Mouse (Mus musculus): ENCODE results near the gene C2cd2l. TPM values are rescaled to one million over a fixed set of nuclear protein-coding genes. Genes with fewer than 3 reads are reported as not detected.

C2cd2l gene
- polyA plus RNA-seq, 1 experiment from 2014 or later = 11.6 TPM

- DNase-seq (ENCODE audit: low spot score) = no peak
- no peak for TF ChIP-seq CTCF (IDR thresholded peaks at IDR 0.05; ENCODE audit: low read depth)
- no peak for ATAC-seq (replicated peaks; ENCODE audit: low FRiP score, low read depth)
- no peak overlapping the region for H3K27ac ChIP-seq
- no peaks in the 10 kb centered on the region for H3K9me3 ChIP-seq (replicated peaks; ENCODE audit: low read length)
- no peaks in the 10 kb centered on the region for H3K27me3 ChIP-seq (ENCODE audit: insufficient read depth, low read length)
- H3K36me3 ChIP-seq (ENCODE audit: insufficient read depth, low read length) = peaks cover 37% of the 10 kb centered on the region
- no peak overlapping the region for H3K4me3 ChIP-seq (replicated peaks; ENCODE audit: low read depth, low read length)
- peaks cover 11% of the 10 kb centered on the region for H3K4me1 ChIP-seq (replicated peaks; ENCODE audit: insufficient read depth, low read length)
- 83% methylated on average over 19 of the region's 19 CpGs for WGBS
- no peak overlapping the region for H3K4me2 ChIP-seq (ENCODE audit: low read length)
- no peak overlapping the region for H3K9ac ChIP-seq (ENCODE audit: low read depth, low read length)
Observed at GRCm38 (mm10) chr9:44313476-44314256, 6.4 kb downstream of the C2cd2l start.

- H3K27me3 ChIP-seq (ENCODE audit: insufficient read depth, low read length) = no peaks in the 10 kb centered on the region
- DNase-seq (ENCODE audit: low spot score) (peak; percentile 85), ATAC-seq (replicated peaks; ENCODE audit: low FRiP score, low read depth) (peak; percentile 58; the same call in 1 of the 2 replicates)
- 0 out of 2 replicates have a peak, but pooled peaks cover 3% of the 10 kb centered on the region for H3K4me1 ChIP-seq (replicated peaks; ENCODE audit: insufficient read depth, low read length)
- 21% methylated on average over 27 of the region's 27 CpGs for WGBS
- H3K27ac ChIP-seq = peak overlapping the region; percentile 75
- peak overlapping the region; percentile 35 for H3K4me2 ChIP-seq (ENCODE audit: low read length)
- H3K9me3 ChIP-seq (replicated peaks; ENCODE audit: low read length) = no peaks in the 10 kb centered on the region
- 0 out of 2 replicates have a peak overlapping the region, but pooled peaks have one; percentile 35 for H3K9ac ChIP-seq (ENCODE audit: low read depth, low read length)
- peaks cover 35% of the 10 kb centered on the region for H3K36me3 ChIP-seq (ENCODE audit: insufficient read depth, low read length)
- H3K4me3 ChIP-seq (replicated peaks; ENCODE audit: low read depth, low read length) = no peak overlapping the region
- 0 out of 2 replicates have a peak, but pooled peaks have one; percentile 13 for TF ChIP-seq CTCF (IDR thresholded peaks at IDR 0.05; ENCODE audit: low read depth)
Observed at GRCm38 (mm10) chr9:44311136-44312134, 8.7 kb downstream of the C2cd2l start.

- Histone ChIP-seq H3K4me1 (replicated peaks; ENCODE audit: insufficient read depth, low read length) (0 out of 2 replicates have a peak, but pooled peaks cover 3% of the 10 kb centered on the region), H3K9me3 (replicated peaks; ENCODE audit: low read length) (no peaks in the 10 kb centered on the region), H3K36me3 (ENCODE audit: insufficient read depth, low read length) (peaks cover 28% of the 10 kb centered on the region), H3K27me3 (ENCODE audit: insufficient read depth, low read length) (no peaks in the 10 kb centered on the region), H3K4me2 (ENCODE audit: low read length) (peak overlapping the region; percentile 35), H3K9ac (ENCODE audit: low read depth, low read length) (no peak overlapping the region), H3K27ac (peak overlapping the region; percentile 75), H3K4me3 (replicated peaks; ENCODE audit: low read depth, low read length) (no peak overlapping the region)
- WGBS = 44% methylated on average over 10 of the region's 10 CpGs
- ATAC-seq (replicated peaks; ENCODE audit: low FRiP score, low read depth) = no peak
- DNase-seq (ENCODE audit: low spot score) = no peak
- no peak for TF ChIP-seq CTCF (IDR thresholded peaks at IDR 0.05; ENCODE audit: low read depth)
Observed at GRCm38 (mm10) chr9:44310750-44311135, 9.3 kb downstream of the C2cd2l start.

GRCm38 (mm10) chr9:44309756-44310155, 10.3 kb downstream of the C2cd2l start:
- no peak overlapping the region for H3K4me2 ChIP-seq (ENCODE audit: low read length)
- no peak overlapping the region for H3K9ac ChIP-seq (ENCODE audit: low read depth, low read length)
- no peak overlapping the region for H3K4me3 ChIP-seq (replicated peaks; ENCODE audit: low read depth, low read length)
- H3K9me3 ChIP-seq (replicated peaks; ENCODE audit: low read length) = no peaks in the 10 kb centered on the region
- H3K27me3 ChIP-seq (ENCODE audit: insufficient read depth, low read length) = no peaks in the 10 kb centered on the region
- WGBS = 55% methylated on average over 3 of the region's 3 CpGs
- H3K36me3 ChIP-seq (ENCODE audit: insufficient read depth, low read length) = peaks cover 22% of the 10 kb centered on the region
- DNase-seq (ENCODE audit: low spot score) = no peak
- ATAC-seq (replicated peaks; ENCODE audit: low FRiP score, low read depth) = no peak
- H3K4me1 ChIP-seq (replicated peaks; ENCODE audit: insufficient read depth, low read length) = 0 out of 2 replicates have a peak, but pooled peaks cover 5% of the 10 kb centered on the region
- H3K27ac ChIP-seq = no peak overlapping the region
- no peak for TF ChIP-seq CTCF (IDR thresholded peaks at IDR 0.05; ENCODE audit: low read depth)

GRCm38 (mm10) chr9:44307248-44307647, 12.8 kb downstream of the C2cd2l start:
- H3K4me2 ChIP-seq (ENCODE audit: low read length) = no peak overlapping the region
- TF ChIP-seq CTCF (IDR thresholded peaks at IDR 0.05; ENCODE audit: low read depth) = no peak
- no peak overlapping the region for H3K27ac ChIP-seq
- no peak overlapping the region for H3K4me3 ChIP-seq (replicated peaks; ENCODE audit: low read depth, low read length)
- H3K9ac ChIP-seq (ENCODE audit: low read depth, low read length) = no peak overlapping the region
- 0 out of 2 replicates have a peak, but pooled peaks cover 12% of the 10 kb centered on the region for H3K4me1 ChIP-seq (replicated peaks; ENCODE audit: insufficient read depth, low read length)
- no peak for ATAC-seq (replicated peaks; ENCODE audit: low FRiP score, low read depth)
- 0 out of 2 replicates have a peak, but pooled peaks cover 7% of the 10 kb centered on the region for H3K36me3 ChIP-seq (ENCODE audit: insufficient read depth, low read length)
- WGBS = 55% methylated on average over 2 of the region's 2 CpGs
- no peaks in the 10 kb centered on the region for H3K27me3 ChIP-seq (ENCODE audit: insufficient read depth, low read length)
- no peaks in the 10 kb centered on the region for H3K9me3 ChIP-seq (replicated peaks; ENCODE audit: low read length)
- DNase-seq (ENCODE audit: low spot score) = no peak

- Histone ChIP-seq H3K4me1 (replicated peaks; ENCODE audit: insufficient read depth, low read length) (0 out of 2 replicates have a peak, but pooled peaks cover 12% of the 10 kb centered on the region), H3K27ac (no peak overlapping the region), H3K9me3 (replicated peaks; ENCODE audit: low read length) (no peaks in the 10 kb centered on the region), H3K36me3 (ENCODE audit: insufficient read depth, low read length) (0 out of 2 replicates have a peak, but pooled peaks cover 14% of the 10 kb centered on the region), H3K27me3 (ENCODE audit: insufficient read depth, low read length) (no peaks in the 10 kb centered on the region), H3K4me3 (replicated peaks; ENCODE audit: low read depth, low read length) (no peak overlapping the region), H3K9ac (ENCODE audit: low read depth, low read length) (no peak overlapping the region), H3K4me2 (ENCODE audit: low read length) (no peak overlapping the region)
- ATAC-seq (replicated peaks; ENCODE audit: low FRiP score, low read depth) (no peak), DNase-seq (ENCODE audit: low spot score) (no peak)
- WGBS = 86% methylated on average over 6 of the region's 6 CpGs
- TF ChIP-seq CTCF (IDR thresholded peaks at IDR 0.05; ENCODE audit: low read depth) = no peak
Observed at GRCm38 (mm10) chr9:44306532-44306931, 13.6 kb downstream of the C2cd2l start.

Data from kidney, postnatal 0 days (tissue).